Mouse (Mus musculus): ENCODE results near the gene Ifitm1. TPM values are rescaled to one million over a fixed set of nuclear protein-coding genes. Genes with fewer than 3 reads are reported as not detected.

Ifitm1 gene
- total and polyA plus RNA-seq, 3 experiments = 0.23 TPM; not detected in 2

GRCm38 (mm10) chr7:140942811-140943210 lies 24.2 kb upstream of the Ifitm1 start:
- H3K4me1 ChIP-seq (ENCODE audit: control insufficient read depth in 1 of 2, insufficient read depth in 2 of 2, low read length in 2 of 2) = peaks cover 8 to 26% of the 10 kb centered on the region in 2 experiments
- H3K9ac ChIP-seq (ENCODE audit: control insufficient read depth, low read depth, low read length, poor library complexity, severe bottlenecking) = no peak overlapping the region
- TF ChIP-seq TCF12 (IDR thresholded peaks at IDR 0.05; ENCODE audit: low read depth, low read length) (no peak), MAX (IDR thresholded peaks at IDR 0.05; ENCODE audit: low read length) (no peak), POLR2AphosphoS5 (IDR thresholded peaks at IDR 0.05; ENCODE audit: borderline replicate concordance, low read depth, low read length) (no peak), USF1 (IDR thresholded peaks at IDR 0.05; ENCODE audit: low read depth, low read length) (no peak), CHD2 (IDR thresholded peaks at IDR 0.05; ENCODE audit: low read length) (no peak), TAL1 (IDR thresholded peaks at IDR 0.05; ENCODE audit: low read length) (no peak)
- no peak for DNase-seq (ENCODE audit: low read depth, low spot score)
- no peaks in the 10 kb centered on the region for H3K9me3 ChIP-seq (replicated peaks; ENCODE audit: insufficient read depth, low read length)
- peaks cover 0 to 17% of the 10 kb centered on the region in 2 experiments; a peak in 2 of 4 replicates for H3K36me3 ChIP-seq (ENCODE audit: control insufficient read depth in 1 of 2, insufficient read depth in 2 of 2, low read length in 2 of 2)
- no peak overlapping the region for H3K27ac ChIP-seq (ENCODE audit: control insufficient read depth, low read depth, low read length)
- peaks cover 1% of the 10 kb centered on the region; the same call in 1 of the 2 replicates for H3K79me2 ChIP-seq (ENCODE audit: control insufficient read depth, insufficient read depth, low read length, poor library complexity)
- H3K27me3 ChIP-seq (ENCODE audit: control insufficient read depth in 1 of 2, insufficient read depth in 2 of 2, low read length in 2 of 2) = no peaks in the 10 kb centered on the region; a peak in 1 of 4 replicates
- 0 out of 4 replicates have a peak overlapping the region, but pooled peaks of 1 of the 2 experiments have one; percentile 10 for H3K4me3 ChIP-seq (ENCODE audit: control insufficient read depth in 1 of 2, insufficient read depth in 1 of 2, low read depth in 2 of 2, low read length in 2 of 2)

DNA sequence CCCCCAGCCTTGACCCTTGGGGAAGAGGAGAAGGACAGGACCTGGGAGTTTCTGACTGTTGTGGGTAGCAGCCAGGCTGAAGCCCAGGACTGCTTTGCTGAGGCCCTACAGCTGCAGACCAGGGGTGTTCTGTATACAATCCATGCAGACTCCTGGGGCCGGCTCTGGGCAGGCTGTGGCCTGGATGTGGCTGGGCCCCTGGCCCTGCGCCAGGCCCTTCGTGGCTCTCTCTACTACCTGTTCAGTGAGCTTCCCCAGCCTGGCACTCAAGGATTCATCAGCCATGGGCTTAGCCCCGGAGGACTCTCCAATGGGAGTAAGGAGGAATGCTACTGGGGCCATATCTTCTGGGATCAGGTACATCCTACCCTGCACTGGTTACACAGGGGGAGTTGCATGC lies 23.7 kb upstream of the Ifitm1 start:
- TF ChIP-seq EP300 (IDR thresholded peaks at IDR 0.05; ENCODE audit: low read depth in 1 of 2, low read length in 2 of 2) = no peak
- no peak for TF ChIP-seq CHD1 (IDR thresholded peaks at IDR 0.05; ENCODE audit: low read depth, low read length)
- TF ChIP-seq POLR2AphosphoS5 (IDR thresholded peaks at IDR 0.05; ENCODE audit: borderline replicate concordance, low read depth, low read length) = no peak
- TF ChIP-seq ZNF384 (IDR thresholded peaks at IDR 0.05; ENCODE audit: low read depth, low read length) = no peak
- no peak for TF ChIP-seq MXI1 (IDR thresholded peaks at IDR 0.05; ENCODE audit: low read depth, low read length)
- TF ChIP-seq TCF12 (IDR thresholded peaks at IDR 0.05; ENCODE audit: low read depth, low read length) = no peak
- no peak for TF ChIP-seq ELF1 (IDR thresholded peaks at IDR 0.05; ENCODE audit: low read depth, low read length)
- TF ChIP-seq ETS1 (IDR thresholded peaks at IDR 0.05; ENCODE audit: low read depth, low read length) = no peak
- no peak for TF ChIP-seq TAL1 (IDR thresholded peaks at IDR 0.05; ENCODE audit: low read length)
- no peak for TF ChIP-seq KAT2A (conservative IDR thresholded peaks at IDR 0.05; ENCODE audit: low read depth, low read length)
- no peak for TF ChIP-seq MEF2A (IDR thresholded peaks at IDR 0.05; ENCODE audit: extremely low read depth, insufficient replicate concordance, low read depth, low read length, poor library complexity, severe bottlenecking)
- no peak for TF ChIP-seq RCOR1 (IDR thresholded peaks at IDR 0.05; ENCODE audit: low read depth, low read length)
- TF ChIP-seq TBP (IDR thresholded peaks at IDR 0.05; ENCODE audit: low read depth, low read length) = no peak
- TF ChIP-seq ZMIZ1 (IDR thresholded peaks at IDR 0.05; ENCODE audit: low read depth, low read length) = no peak
- peaks cover 1% of the 10 kb centered on the region; the same call in 1 of the 2 replicates for H3K79me2 ChIP-seq (ENCODE audit: control insufficient read depth, insufficient read depth, low read length, poor library complexity)
- H3K27ac ChIP-seq (ENCODE audit: control insufficient read depth, low read depth, low read length) = no peak overlapping the region
- H3K36me3 ChIP-seq (ENCODE audit: control insufficient read depth in 1 of 2, insufficient read depth in 2 of 2, low read length in 2 of 2) = peaks cover 0 to 17% of the 10 kb centered on the region in 2 experiments; a peak in 2 of 4 replicates
- no peaks in the 10 kb centered on the region; a peak in 1 of 4 replicates for H3K27me3 ChIP-seq (ENCODE audit: control insufficient read depth in 1 of 2, insufficient read depth in 2 of 2, low read length in 2 of 2)
- no peak for DNase-seq (ENCODE audit: low read depth, low spot score)
- no peak overlapping the region for H3K9ac ChIP-seq (ENCODE audit: control insufficient read depth, low read depth, low read length, poor library complexity, severe bottlenecking)
- no peaks in the 10 kb centered on the region for H3K9me3 ChIP-seq (replicated peaks; ENCODE audit: insufficient read depth, low read length)
- peaks cover 8 to 26% of the 10 kb centered on the region in 2 experiments for H3K4me1 ChIP-seq (ENCODE audit: control insufficient read depth in 1 of 2, insufficient read depth in 2 of 2, low read length in 2 of 2)
- no peak overlapping the region for H3K4me3 ChIP-seq (ENCODE audit: control insufficient read depth in 1 of 2, insufficient read depth in 1 of 2, low read depth in 2 of 2, low read length in 2 of 2)
